Mouse (Mus musculus) MEL (cell line): ENCODE measurements around the gene Tppp2. TPM values are rescaled to one million over a fixed set of nuclear protein-coding genes. Genes with fewer than 3 reads are reported as not detected.
A peak's percentile ranks its signal among the peaks of the same experiment; 100 is the strongest.

Experiments used
- DNase-seq: peaks from one replicate; pipeline ENCODE4 v3.0.0; 2011; ENCODE audit warnings: low read depth, low spot score
- H3K27ac ChIP-seq: 2 replicates; pipeline ENCODE4 v1.5.1; 2012; ENCODE audit warnings: low read depth, mild to moderate bottlenecking, control low read depth, low read length, moderate library complexity; ENCODE audit not compliant: control insufficient read depth
- H3K27me3 ChIP-seq, 2 experiments: fragments of 150-350 bp in 1 of 2; sonication (generic) in 1 of 2; 2 replicates each; pipeline ENCODE4 v1.6.1; 2012; ENCODE audit warnings: low read length in 2 of 2, mild to moderate bottlenecking in 2 of 2, improper control_type of control experiment in 1 of 2, moderate library complexity in 1 of 2; ENCODE audit not compliant: insufficient read depth in 2 of 2, control insufficient read depth in 1 of 2
- H3K36me3 ChIP-seq, 2 experiments: 2 replicates each; pipeline ENCODE4 v1.6.1; 2012 to 2014; ENCODE audit warnings: low read length in 2 of 2, improper control_type of control experiment in 1 of 2, inconsistent platforms in 1 of 2, mild to moderate bottlenecking in 1 of 2; ENCODE audit not compliant: insufficient read depth in 2 of 2, control insufficient read depth in 1 of 2
- H3K4me1 ChIP-seq, 2 experiments: fragments of 150-350 bp in 1 of 2; sonication (generic) in 1 of 2; 2 replicates each; pipeline ENCODE4 v1.6.1; 2012; ENCODE audit warnings: low read length in 2 of 2, improper control_type of control experiment in 1 of 2, mild to moderate bottlenecking in 1 of 2; ENCODE audit not compliant: insufficient read depth in 2 of 2, control insufficient read depth in 1 of 2
- H3K4me3 ChIP-seq, 2 experiments: fragments of 150-350 bp in 1 of 2; sonication (generic) in 1 of 2; 2 replicates each; pipeline ENCODE4 v1.5.1; 2012; ENCODE audit warnings: low read depth in 2 of 2, low read length in 2 of 2, mild to moderate bottlenecking in 2 of 2, moderate library complexity in 2 of 2, control low read depth in 1 of 2, improper control_type of control experiment in 1 of 2; ENCODE audit not compliant: control insufficient read depth in 1 of 2, insufficient read depth in 1 of 2
- H3K79me2 ChIP-seq: 2 replicates; pipeline ENCODE4 v1.6.1; 2012; ENCODE audit warnings: mild to moderate bottlenecking, low read length, moderate library complexity; ENCODE audit not compliant: control insufficient read depth, poor library complexity, insufficient read depth
- H3K9ac ChIP-seq: 2 replicates; pipeline ENCODE4 v1.6.1; 2012; ENCODE audit warnings: low read depth, mild to moderate bottlenecking, control low read depth, low read length, moderate library complexity; ENCODE audit not compliant: control insufficient read depth, poor library complexity, severe bottlenecking
- H3K9me3 ChIP-seq: fragments of 150-350 bp; sonication (generic); replicated peaks from 2 replicates; pipeline ENCODE4 v1.6.1; 2012; ENCODE audit warnings: mild to moderate bottlenecking, low read length, improper control_type of control experiment, moderate library complexity; ENCODE audit not compliant: insufficient read depth
- ELF1 ChIP-seq: IDR thresholded peaks from 2 replicates; pipeline ENCODE4 v1.6.1; 2014; ENCODE audit warnings: low read depth, mild to moderate bottlenecking, inconsistent platforms, low read length, improper control_type of control experiment, moderate library complexity
- EP300 ChIP-seq, 2 experiments: IDR thresholded peaks; 2 replicates each; pipeline ENCODE4 v1.6.1; 2011; ENCODE audit warnings: improper control_type of control experiment in 2 of 2, low read length in 2 of 2, low read depth in 1 of 2, mild to moderate bottlenecking in 1 of 2
- GABPA ChIP-seq: IDR thresholded peaks from 2 replicates; pipeline ENCODE4 v1.6.1; 2012; ENCODE audit warnings: low read depth, mild to moderate bottlenecking, inconsistent platforms, low read length, improper control_type of control experiment, moderate library complexity
- GATA1 ChIP-seq: IDR thresholded peaks from 2 replicates; pipeline ENCODE4 v1.6.1; 2011; ENCODE audit warnings: low read depth, low read length, improper control_type of control experiment
- JUND ChIP-seq: IDR thresholded peaks from 2 replicates; pipeline ENCODE4 v1.6.1; 2011; ENCODE audit warnings: low read depth, mild to moderate bottlenecking, improper control_type of control experiment, low read length
- KAT2A ChIP-seq: conservative IDR thresholded peaks from 2 replicates; pipeline ENCODE4 v1.6.1; 2012; ENCODE audit warnings: low read depth, low read length, improper control_type of control experiment, inconsistent platforms
- MAFK ChIP-seq: IDR thresholded peaks from 2 replicates; pipeline ENCODE4 v1.6.1; 2011; ENCODE audit warnings: low read depth, mild to moderate bottlenecking, low read length, improper control_type of control experiment, borderline replicate concordance
- MYC ChIP-seq: IDR thresholded peaks from 2 replicates; pipeline ENCODE4 v1.6.1; 2011; ENCODE audit warnings: low read depth, mild to moderate bottlenecking, low read length, improper control_type of control experiment, moderate library complexity
- NRF1 ChIP-seq: IDR thresholded peaks from 2 replicates; pipeline ENCODE4 v1.6.1; 2014; ENCODE audit warnings: low read depth, mild to moderate bottlenecking, inconsistent platforms, low read length, improper control_type of control experiment, moderate library complexity; ENCODE audit not compliant: poor library complexity, insufficient read depth, severe bottlenecking
- POLR2AphosphoS5 ChIP-seq: IDR thresholded peaks from 2 replicates; pipeline ENCODE4 v1.6.1; 2012; ENCODE audit warnings: low read depth, borderline replicate concordance, mild to moderate bottlenecking, inconsistent platforms, low read length, moderate library complexity, mixed read lengths
- SIN3A ChIP-seq: IDR thresholded peaks from 2 replicates; pipeline ENCODE4 v1.6.1; 2012; ENCODE audit warnings: low read length, improper control_type of control experiment, inconsistent platforms
- SMC3 ChIP-seq: IDR thresholded peaks from 2 replicates; pipeline ENCODE4 v1.6.1; 2011; ENCODE audit warnings: low read depth, low read length, improper control_type of control experiment
- TBP ChIP-seq: IDR thresholded peaks from 2 replicates; pipeline ENCODE4 v1.8.0; 2011; ENCODE audit warnings: low read depth, low read length, improper control_type of control experiment
- ZKSCAN1 ChIP-seq: IDR thresholded peaks from 2 replicates; pipeline ENCODE4 v1.6.1; 2012; ENCODE audit warnings: low read depth, mild to moderate bottlenecking, inconsistent platforms, low read length, improper control_type of control experiment, moderate library complexity
- ZMIZ1 ChIP-seq: IDR thresholded peaks from 2 replicates; pipeline ENCODE4 v1.6.1; 2012; ENCODE audit warnings: low read depth, mild to moderate bottlenecking, inconsistent platforms, low read length, improper control_type of control experiment, moderate library complexity
- ZNF384 ChIP-seq: IDR thresholded peaks from 2 replicates; pipeline ENCODE4 v1.6.1; 2012; ENCODE audit warnings: low read depth, mild to moderate bottlenecking, inconsistent platforms, low read length, improper control_type of control experiment
- polyA plus RNA-seq, 2 experiments: library from polyadenylated mRNA; stranded (reverse) in 1 of 2; unstranded in 1 of 2; fragments of >175 nt in 1 of 2; fragments of >200 nt in 1 of 2; gene quantifications; 2 replicates each; pipeline versions ENCODE4 v1.2.1 to v1.2.4; 2012; ENCODE audit warnings: low replicate concordance in 2 of 2, low read depth in 1 of 2; ENCODE audit not compliant: insufficient read length in 2 of 2, insufficient read depth in 1 of 2, missing spikeins in 1 of 2
- total RNA-seq: library from RNA; depleted of rRNA; stranded (reverse); fragments of 300-350 nt; gene quantifications from 2 replicates; pipeline ENCODE4 v1.2.3, GENCODE M21; 2012; rRNA removed

Tppp2 gene
- total and polyA plus RNA-seq, 3 experiments = not detected

DNA sequence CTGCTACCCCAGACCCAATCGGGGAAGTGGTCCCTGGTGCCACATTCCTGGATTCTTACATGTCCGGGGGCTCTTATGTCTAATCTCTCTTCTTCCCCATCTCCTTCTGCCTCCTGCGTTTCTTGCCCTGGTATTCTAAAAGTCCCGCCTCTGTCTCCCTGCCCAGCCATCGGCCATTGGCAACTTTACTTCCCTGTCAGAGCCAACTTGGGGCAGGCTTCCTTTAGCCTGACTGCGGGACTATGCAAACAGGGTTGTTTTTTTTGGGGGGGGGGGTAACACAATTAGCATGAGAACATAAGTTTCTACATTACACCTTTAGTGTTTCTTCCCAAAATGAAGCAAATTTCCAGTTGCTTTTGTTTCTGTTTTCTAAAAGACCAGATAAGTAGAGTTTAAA is 25.1 kb downstream of the Tppp2 start:
- H3K4me1 ChIP-seq = no peaks in the 10 kb centered on the region
- no peak for DNase-seq
- no peaks in the 10 kb centered on the region for H3K9me3 ChIP-seq
- no peak overlapping the region for H3K9ac ChIP-seq
- no peak overlapping the region for H3K27ac ChIP-seq
- TF ChIP-seq KAT2A (no peak), ZKSCAN1 (no peak), ELF1 (no peak), SIN3A (no peak), POLR2AphosphoS5 (no peak), GATA1 (no peak)
- H3K36me3 ChIP-seq = no peaks in the 10 kb centered on the region
- H3K27me3 ChIP-seq = no peaks in the 10 kb centered on the region; a peak in 1 of 4 replicates
- no peaks in the 10 kb centered on the region for H3K79me2 ChIP-seq
- H3K4me3 ChIP-seq = no peak overlapping the region

DNA sequence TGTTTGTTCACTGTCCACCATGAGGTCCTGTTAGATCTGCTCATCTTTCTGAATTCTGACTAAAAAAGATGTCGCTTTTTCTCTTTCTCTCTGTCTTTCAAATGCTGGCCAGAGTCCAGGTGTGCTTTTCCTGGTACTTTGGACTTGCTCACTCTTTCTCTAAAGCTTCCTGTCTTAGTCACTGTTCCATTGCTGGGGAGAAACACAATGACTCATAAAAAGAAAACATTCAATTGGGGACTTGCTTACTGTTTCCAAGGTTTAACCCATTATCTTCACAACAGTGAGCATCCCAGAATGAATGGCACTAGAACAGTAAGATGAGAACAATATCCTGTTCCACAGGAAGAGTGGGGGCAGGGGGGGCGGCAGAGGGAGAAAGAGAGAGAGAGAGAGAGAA is 42.1 kb downstream of the Tppp2 start:
- Histone ChIP-seq H3K9me3 (no peaks in the 10 kb centered on the region), H3K36me3 (no peaks in the 10 kb centered on the region)
- TF ChIP-seq ZMIZ1 (no peak), MAFK (no peak), NRF1 (no peak), EP300 (IDR thresholded peaks at IDR 0.05; ENCODE audit: low read depth in 1 of 2, low read length in 2 of 2) (no peak), JUND (no peak), ZNF384 (no peak)

DNA sequence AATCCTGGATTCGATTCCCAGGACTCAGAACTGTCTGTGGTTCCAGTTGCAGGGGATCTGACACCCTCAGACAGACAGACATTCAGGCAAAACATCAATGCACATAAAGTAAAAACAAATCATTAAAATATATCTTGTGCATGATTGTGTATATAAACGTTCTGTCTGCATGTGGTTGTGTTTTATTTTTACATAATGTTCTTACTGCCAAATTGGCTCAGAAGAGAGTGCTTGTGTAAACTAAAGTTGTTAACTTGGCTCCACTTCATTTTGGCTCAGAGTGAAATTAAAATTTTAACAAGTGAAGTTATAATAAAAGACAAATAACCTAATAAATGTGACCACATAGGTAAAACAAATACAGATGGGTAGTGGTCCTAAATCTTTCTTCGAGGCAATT is 49.2 kb downstream of the Tppp2 start:
- no peaks in the 10 kb centered on the region for H3K79me2 ChIP-seq
- TF ChIP-seq TBP = no peak
- no peak for TF ChIP-seq MYC
- TF ChIP-seq ZKSCAN1 = no peak
- TF ChIP-seq ZMIZ1 = no peak
- no peak for TF ChIP-seq ELF1
- TF ChIP-seq GATA1 = no peak
- no peak for TF ChIP-seq SMC3
- no peak for TF ChIP-seq GABPA
- TF ChIP-seq, all 39 proteins: peak for 0
- no peaks in the 10 kb centered on the region for H3K36me3 ChIP-seq

More for the DNA sequence above, 42.1 kb downstream of the Tppp2 start:
- H3K4me1 ChIP-seq = no peaks in the 10 kb centered on the region
- H3K79me2 ChIP-seq = no peaks in the 10 kb centered on the region
- peak; percentile 1 for DNase-seq
- no peak overlapping the region for H3K9ac ChIP-seq
- H3K4me3 ChIP-seq = no peak overlapping the region
- no peak overlapping the region for H3K27ac ChIP-seq
- H3K27me3 ChIP-seq = peaks cover 0 to 3% of the 10 kb centered on the region in 2 experiments; a peak in 2 of 4 replicates

More for the DNA sequence above, 49.2 kb downstream of the Tppp2 start:
- Histone ChIP-seq H3K9me3 (no peaks in the 10 kb centered on the region), H3K27ac (no peak overlapping the region), H3K4me3 (no peak overlapping the region), H3K4me1 (no peaks in the 10 kb centered on the region), H3K27me3 (no peaks in the 10 kb centered on the region), H3K9ac (no peak overlapping the region)
- DNase-seq = no peak

Other genes with a start within 250 kb of the Tppp2 start
- gene Gm17079, start 223.0 kb upstream of the Tppp2 start, total RNA-seq = not detected in 2 replicates
- not detected for gene Gm17079, start 223.0 kb upstream of the Tppp2 start, polyA plus RNA-seq
- not detected in 2 replicates for gene Gm5800, start 201.2 kb upstream of the Tppp2 start, total RNA-seq
- gene Gm5800, start 201.2 kb upstream of the Tppp2 start, polyA plus RNA-seq = not detected
- not detected in 2 replicates for gene Ang4, start 144.8 kb upstream of the Tppp2 start, total RNA-seq
- gene Ang4, start 144.8 kb upstream of the Tppp2 start, polyA plus RNA-seq = not detected
- gene AY358078, start 118.4 kb upstream of the Tppp2 start, total RNA-seq = not detected in 2 replicates
- gene AY358078, start 118.4 kb upstream of the Tppp2 start, polyA plus RNA-seq = not detected
- gene Ear6, start 64.7 kb upstream of the Tppp2 start, total RNA-seq = not detected in 2 replicates
- not detected for gene Ear6, start 64.7 kb upstream of the Tppp2 start, polyA plus RNA-seq
- 26.1 and 28.3 TPM in 2 replicates for gene Mettl17, start 33.6 kb upstream of the Tppp2 start, total RNA-seq
- gene Mettl17, start 33.6 kb upstream of the Tppp2 start, polyA plus RNA-seq = 10 to 100 TPM in 1 of 2 experiments, not detected in 1; 54.4 TPM
- gene Slc39a2, start 25.5 kb upstream of the Tppp2 start, total RNA-seq = 0.07 TPM in 1 of 2 replicates, not detected in the other
- under 1 TPM in 1 of 2 experiments, not detected in 1; 0.07 TPM for gene Slc39a2, start 25.5 kb upstream of the Tppp2 start, polyA plus RNA-seq
- 11.2 and 17.0 TPM in 2 replicates for gene Ndrg2, start 4.3 kb upstream of the Tppp2 start, total RNA-seq
- gene Ndrg2, start 4.3 kb upstream of the Tppp2 start, polyA plus RNA-seq = 10 to 100 TPM in 1 of 2 experiments, not detected in 1; 48.6 TPM
- gene Rnase13, start 4.3 kb downstream of the Tppp2 start, total RNA-seq = not detected in 2 replicates
- not detected for gene Rnase13, start 4.3 kb downstream of the Tppp2 start, polyA plus RNA-seq
- 6.4 and 9.9 TPM in 2 replicates for gene Arhgef40, start 66.3 kb downstream of the Tppp2 start, total RNA-seq
- gene Arhgef40, start 66.3 kb downstream of the Tppp2 start, polyA plus RNA-seq = 100 to 1,000 TPM in 1 of 2 experiments, 10 to 100 TPM in 1; 37.5 to 150 TPM
- 0.39 and 0.46 TPM in 2 replicates for gene Tmem253, start 97.2 kb downstream of the Tppp2 start, total RNA-seq
- gene Tmem253, start 97.2 kb downstream of the Tppp2 start, polyA plus RNA-seq = 1 to 10 TPM in 1 of 2 experiments, not detected in 1; 3.6 TPM
- 32.1 and 36.3 TPM in 2 replicates for gene Zfp219, start 102.3 kb downstream of the Tppp2 start, total RNA-seq
- 10 to 100 TPM in 1 of 2 experiments, not detected in 1; 46.9 TPM for gene Zfp219, start 102.3 kb downstream of the Tppp2 start, polyA plus RNA-seq
- gene Olfr221, start 124.0 kb downstream of the Tppp2 start, total RNA-seq = not detected in 2 replicates
- gene Olfr221, start 124.0 kb downstream of the Tppp2 start, polyA plus RNA-seq = not detected
- gene Hnrnpc, start 185.6 kb downstream of the Tppp2 start, total RNA-seq = 272 and 346 TPM in 2 replicates
- gene Hnrnpc, start 185.6 kb downstream of the Tppp2 start, polyA plus RNA-seq = 1,000 to 10,000 TPM in 1 of 2 experiments, 100 to 1,000 TPM in 1; 626 to 3,096 TPM
- gene Rpgrip1, start 192.3 kb downstream of the Tppp2 start, total RNA-seq = 3.7 and 4.8 TPM in 2 replicates
- 10 to 100 TPM in 1 of 2 experiments, not detected in 1; 36.0 TPM for gene Rpgrip1, start 192.3 kb downstream of the Tppp2 start, polyA plus RNA-seq